Mouse (Mus musculus) forebrain, embryonic 13.5 days (tissue): ENCODE measurements around the gene Mkrn3. TPM values are rescaled to one million over a fixed set of nuclear protein-coding genes. Genes with fewer than 3 reads are reported as not detected.
A peak's percentile ranks its signal among the peaks of the same experiment; 100 is the strongest.

Experiments used
- ATAC-seq: fragments of 200-750 bp; cut with Nextera tagmentation; 2 replicates; pipeline ENCODE4 v1.8.0; 2017
- H3K27ac ChIP-seq: fragments of 300-500 bp; sonication (generic); 2 replicates; pipeline ENCODE4 v1.5.1; 2015; ENCODE audit warnings: inconsistent platforms, mild to moderate bottlenecking, moderate library complexity
- H3K27me3 ChIP-seq: fragments of 300-500 bp; sonication (generic); 2 replicates; pipeline ENCODE4 v1.6.1; 2015; ENCODE audit warnings: mild to moderate bottlenecking, inconsistent platforms
- H3K36me3 ChIP-seq: fragments of 300-500 bp; sonication (generic); 2 replicates; pipeline ENCODE4 v1.6.1; 2015; ENCODE audit warnings: mild to moderate bottlenecking, inconsistent platforms; ENCODE audit not compliant: poor library complexity, severe bottlenecking
- H3K4me1 ChIP-seq: fragments of 300-500 bp; sonication (generic); 2 replicates; pipeline ENCODE4 v1.6.1; 2015; ENCODE audit warnings: inconsistent platforms
- H3K4me2 ChIP-seq: fragments of 300-500 bp; sonication (generic); 2 replicates; pipeline ENCODE4 v1.6.1; 2015; ENCODE audit warnings: inconsistent platforms, mild to moderate bottlenecking, moderate library complexity
- H3K4me3 ChIP-seq: fragments of 300-500 bp; sonication (generic); 2 replicates; pipeline ENCODE4 v1.5.1; 2015; ENCODE audit warnings: mild to moderate bottlenecking, inconsistent platforms
- H3K9ac ChIP-seq: fragments of 300-500 bp; sonication (generic); 2 replicates; pipeline ENCODE4 v1.6.1; 2015; ENCODE audit warnings: mild to moderate bottlenecking, inconsistent platforms
- H3K9me3 ChIP-seq: fragments of 300-500 bp; sonication (generic); replicated peaks from 2 replicates; pipeline ENCODE4 v1.6.1; 2016; ENCODE audit warnings: inconsistent platforms
- WGBS: fragments of 180-500 bp; shearing (Covaris S2); methylation state at CpG from one replicate; pipeline ENCODE4 v1.1.7; 2015; 5-methylcytosine and 5-hydroxymethylcytosine counted together
- polyA plus RNA-seq: library from polyadenylated mRNA; unstranded; fragments of >200 nt; fragmentation: Nextera tagmentation; extraction: Ambion mirVana; gene quantifications from 2 replicates; pipeline ENCODE4 v1.2.1, GENCODE M21; 2015

Gene Mkrn3
- polyA plus RNA-seq, 1 experiment from 2014 or later = 21.7 TPM

GRCm38 (mm10) chr7:62420566-62420965 is 627 bp upstream of the Mkrn3 start:
- H3K27me3 ChIP-seq = no peaks in the 10 kb centered on the region
- ATAC-seq = peak; percentile 32; the same call in 1 of the 2 replicates
- H3K9me3 ChIP-seq = peaks cover 18% of the 10 kb centered on the region
- H3K4me1 ChIP-seq = 0 out of 2 replicates have a peak, but pooled peaks cover 7% of the 10 kb centered on the region
- H3K4me3 ChIP-seq = peak overlapping the region; percentile 71
- H3K36me3 ChIP-seq = no peaks in the 10 kb centered on the region
- H3K9ac ChIP-seq = peak overlapping the region; percentile 66
- peak overlapping the region; percentile 95 for H3K27ac ChIP-seq
- H3K4me2 ChIP-seq = peak overlapping the region; percentile 51
- WGBS = 34% methylated on average over 6 of the region's 6 CpGs

- Histone ChIP-seq H3K4me1 (0 out of 2 replicates have a peak, but pooled peaks cover 7% of the 10 kb centered on the region), H3K27ac (peak overlapping the region; percentile 96), H3K9me3 (peaks cover 18% of the 10 kb centered on the region), H3K27me3 (no peaks in the 10 kb centered on the region), H3K9ac (peak overlapping the region; percentile 86), H3K36me3 (no peaks in the 10 kb centered on the region), H3K4me2 (peak overlapping the region; percentile 73), H3K4me3 (peak overlapping the region; percentile 71)
- ATAC-seq = no peak; the same call in 1 of the 2 replicates
- WGBS = 38% methylated on average over 17 of the region's 17 CpGs
Observed at GRCm38 (mm10) chr7:62419105-62419492, 840 bp downstream of the Mkrn3 start.

- Histone ChIP-seq H3K9ac (peak overlapping the region; percentile 86), H3K4me3 (peak overlapping the region; percentile 71), H3K27me3 (no peaks in the 10 kb centered on the region), H3K4me1 (0 out of 2 replicates have a peak, but pooled peaks cover 7% of the 10 kb centered on the region), H3K36me3 (no peaks in the 10 kb centered on the region), H3K9me3 (peaks cover 18% of the 10 kb centered on the region), H3K27ac (peak overlapping the region; percentile 96), H3K4me2 (peak overlapping the region; percentile 73)
- ATAC-seq = no peak
- 38% methylated on average over 9 of the region's 9 CpGs for WGBS
Observed at GRCm38 (mm10) chr7:62418346-62418745, 1.6 kb downstream of the Mkrn3 start.

GRCm38 (mm10) chr7:62416173-62416572 is 3.8 kb downstream of the Mkrn3 start:
- H3K4me3 ChIP-seq = peak overlapping the region; percentile 22
- H3K4me1 ChIP-seq = 0 out of 2 replicates have a peak, but pooled peaks cover 7% of the 10 kb centered on the region
- peaks cover 23% of the 10 kb centered on the region for H3K9me3 ChIP-seq
- peak overlapping the region; percentile 48; the same call in 1 of the 2 replicates for H3K9ac ChIP-seq
- peak overlapping the region; percentile 83 for H3K27ac ChIP-seq
- H3K4me2 ChIP-seq = peak overlapping the region; percentile 45
- H3K27me3 ChIP-seq = no peaks in the 10 kb centered on the region
- no peaks in the 10 kb centered on the region for H3K36me3 ChIP-seq
- ATAC-seq = no peak

GRCm38 (mm10) chr7:62415222-62415621 is 4.7 kb downstream of the Mkrn3 start:
- no peak for ATAC-seq
- Histone ChIP-seq H3K27me3 (no peaks in the 10 kb centered on the region), H3K4me1 (0 out of 2 replicates have a peak, but pooled peaks cover 7% of the 10 kb centered on the region), H3K4me2 (no peak overlapping the region), H3K27ac (peak overlapping the region; percentile 79), H3K9me3 (peaks cover 20% of the 10 kb centered on the region), H3K36me3 (no peaks in the 10 kb centered on the region), H3K4me3 (no peak overlapping the region), H3K9ac (0 out of 2 replicates have a peak overlapping the region, but pooled peaks have one; percentile 31)
- 44% methylated on average over 1 of the region's 1 CpGs for WGBS

GRCm38 (mm10) chr7:62407803-62408202 is 12.1 kb downstream of the Mkrn3 start:
- H3K4me3 ChIP-seq = no peak overlapping the region
- H3K9ac ChIP-seq = no peak overlapping the region
- peaks cover 9% of the 10 kb centered on the region; the same call in 1 of the 2 replicates for H3K9me3 ChIP-seq
- H3K27ac ChIP-seq = no peak overlapping the region
- H3K4me2 ChIP-seq = no peak overlapping the region
- 0 out of 2 replicates have a peak, but pooled peaks cover 5% of the 10 kb centered on the region for H3K4me1 ChIP-seq
- ATAC-seq = no peak
- WGBS = 30% methylated on average over 3 of the region's 3 CpGs
- no peaks in the 10 kb centered on the region for H3K36me3 ChIP-seq
- H3K27me3 ChIP-seq = no peaks in the 10 kb centered on the region

DNA sequence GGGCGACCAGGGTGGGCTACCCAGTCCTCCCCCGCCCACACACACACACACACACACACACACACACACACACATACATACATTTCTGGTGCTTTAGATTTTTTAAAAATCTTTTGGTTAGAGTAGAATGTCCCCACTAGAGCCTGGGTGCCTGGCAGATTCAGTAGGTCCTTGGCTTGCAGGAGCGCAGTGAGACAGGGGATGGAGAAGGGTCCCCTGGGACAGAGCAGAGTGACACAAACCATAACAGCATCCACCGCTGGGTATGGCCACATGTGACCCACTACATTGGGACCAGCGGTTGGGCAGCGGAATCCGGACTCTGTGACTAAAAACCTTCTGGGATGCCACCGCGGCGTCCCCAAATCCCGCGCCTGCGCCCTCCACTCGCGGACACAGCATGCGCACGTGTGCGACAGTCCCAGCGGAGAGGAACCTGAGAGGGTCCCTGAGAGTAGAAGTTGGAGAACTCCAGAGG is 13.3 kb downstream of the Mkrn3 start:
- peak; percentile 69; the same call in 1 of the 2 replicates for ATAC-seq
- H3K4me1 ChIP-seq = 0 out of 2 replicates have a peak, but pooled peaks cover 5% of the 10 kb centered on the region
- no peak overlapping the region for H3K27ac ChIP-seq
- peak overlapping the region; percentile 36 for H3K4me3 ChIP-seq
- H3K27me3 ChIP-seq = no peaks in the 10 kb centered on the region
- H3K9me3 ChIP-seq = peaks cover 4% of the 10 kb centered on the region; the same call in 1 of the 2 replicates
- WGBS = 39% methylated on average over 19 of the region's 19 CpGs
- peak overlapping the region; percentile 57 for H3K4me2 ChIP-seq
- H3K9ac ChIP-seq = peak overlapping the region; percentile 38; the same call in 1 of the 2 replicates
- no peaks in the 10 kb centered on the region for H3K36me3 ChIP-seq

- Histone ChIP-seq H3K36me3 (no peaks in the 10 kb centered on the region), H3K4me1 (peaks cover 6% of the 10 kb centered on the region; the same call in 1 of the 2 replicates), H3K27ac (no peak overlapping the region), H3K4me3 (no peak overlapping the region), H3K4me2 (no peak overlapping the region), H3K9me3 (no peaks in the 10 kb centered on the region), H3K9ac (no peak overlapping the region), H3K27me3 (no peaks in the 10 kb centered on the region)
- no peak for ATAC-seq
- WGBS = 23% methylated on average over 1 of the region's 1 CpGs
Observed at GRCm38 (mm10) chr7:62392202-62392601, 27.7 kb downstream of the Mkrn3 start.

- WGBS = 48% methylated on average over 4 of the region's 4 CpGs
- H3K36me3 ChIP-seq = no peaks in the 10 kb centered on the region
- ATAC-seq = no peak
- H3K9ac ChIP-seq = no peak overlapping the region
- peaks cover 6% of the 10 kb centered on the region; the same call in 1 of the 2 replicates for H3K4me1 ChIP-seq
- H3K27me3 ChIP-seq = no peaks in the 10 kb centered on the region
- no peak overlapping the region for H3K4me3 ChIP-seq
- H3K27ac ChIP-seq = no peak overlapping the region
- H3K9me3 ChIP-seq = no peaks in the 10 kb centered on the region
- H3K4me2 ChIP-seq = no peak overlapping the region
Observed at GRCm38 (mm10) chr7:62388291-62388690, 31.6 kb downstream of the Mkrn3 start.

- Histone ChIP-seq H3K4me3 (no peak overlapping the region), H3K9me3 (peaks cover 34% of the 10 kb centered on the region), H3K36me3 (peaks cover 9% of the 10 kb centered on the region; the same call in 1 of the 2 replicates), H3K9ac (no peak overlapping the region), H3K4me2 (no peak overlapping the region), H3K27ac (no peak overlapping the region), H3K27me3 (no peaks in the 10 kb centered on the region), H3K4me1 (0 out of 2 replicates have a peak, but pooled peaks cover 10% of the 10 kb centered on the region)
- WGBS = 12% methylated on average over 2 of the region's 2 CpGs
- ATAC-seq = peak; percentile 60
Observed at GRCm38 (mm10) chr7:62382391-62382790, 37.5 kb downstream of the Mkrn3 start.

DNA sequence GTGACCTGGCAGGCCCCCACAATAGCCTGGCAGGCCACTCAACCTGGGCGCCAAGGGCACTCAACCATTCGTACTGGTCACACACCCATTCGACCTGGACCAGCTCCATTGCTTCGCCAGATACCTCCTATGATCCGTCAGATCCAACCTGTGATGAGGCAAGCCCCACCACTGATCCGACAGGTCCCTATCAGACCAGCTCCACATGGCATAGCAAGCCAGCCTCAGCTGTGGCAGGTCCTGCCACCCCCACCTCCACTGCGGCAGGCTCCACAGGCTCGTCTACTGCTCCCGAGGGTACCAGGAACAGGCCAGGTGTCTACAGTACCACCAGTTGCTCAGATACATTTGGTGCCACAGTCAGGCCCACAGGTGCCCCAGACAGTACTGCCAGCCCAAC is 41.4 kb downstream of the Mkrn3 start:
- H3K9ac ChIP-seq = peak overlapping the region; percentile 72

DNA sequence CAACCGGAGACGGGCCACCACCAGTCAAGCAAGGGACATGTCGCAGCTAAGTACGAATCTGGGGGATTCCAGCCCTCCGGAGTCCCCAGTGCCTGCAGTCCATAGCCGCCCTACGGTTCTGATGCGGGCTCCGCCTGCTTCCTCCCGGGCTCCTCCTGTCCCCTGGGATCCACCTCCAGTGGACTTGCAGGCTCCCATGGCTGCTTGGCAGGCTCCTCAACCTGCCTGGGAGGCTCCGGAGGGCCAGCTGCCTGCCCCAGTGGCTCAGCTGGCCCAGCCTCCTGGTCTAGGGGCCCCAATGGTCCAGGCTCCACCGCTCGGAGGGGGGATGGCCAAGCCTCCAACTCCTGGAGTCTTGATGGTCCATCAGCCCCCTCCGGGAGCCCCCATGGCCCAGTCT is 42.6 kb downstream of the Mkrn3 start:
- 33% methylated on average over 14 of the region's 14 CpGs for WGBS
- Histone ChIP-seq H3K9me3 (peaks cover 39% of the 10 kb centered on the region), H3K4me2 (peak overlapping the region; percentile 69), H3K27me3 (no peaks in the 10 kb centered on the region), H3K36me3 (peaks cover 9% of the 10 kb centered on the region; the same call in 1 of the 2 replicates), H3K27ac (peak overlapping the region; percentile 79), H3K4me1 (0 out of 2 replicates have a peak, but pooled peaks cover 10% of the 10 kb centered on the region), H3K4me3 (peak overlapping the region; percentile 55), H3K9ac (peak overlapping the region; percentile 72)
- peak; percentile 52 for ATAC-seq

More for the DNA sequence above, 41.4 kb downstream of the Mkrn3 start:
- peaks cover 39% of the 10 kb centered on the region for H3K9me3 ChIP-seq
- H3K27me3 ChIP-seq = no peaks in the 10 kb centered on the region
- peak overlapping the region; percentile 55 for H3K4me3 ChIP-seq
- H3K27ac ChIP-seq = no peak overlapping the region
- H3K4me1 ChIP-seq = 0 out of 2 replicates have a peak, but pooled peaks cover 10% of the 10 kb centered on the region
- 90% methylated on average over 9 of the region's 9 CpGs for WGBS
- H3K36me3 ChIP-seq = peaks cover 9% of the 10 kb centered on the region; the same call in 1 of the 2 replicates
- no peak for ATAC-seq
- H3K4me2 ChIP-seq = peak overlapping the region; percentile 69
